Mouse (Mus musculus) C2C12 (cell line): Measurements from ENCODE around the gene Actr1b. TPM values are rescaled to one million over a fixed set of nuclear protein-coding genes. Genes with fewer than 3 reads are reported as not detected.

Source experiments
- H3K27me3 ChIP-seq: one replicate; pipeline ENCODE4 v1.6.1; 2011; ENCODE audit not compliant: control insufficient read depth, insufficient read depth, insufficient read length
- H3K36me3 ChIP-seq: one replicate; pipeline ENCODE4 v1.6.1; 2011; ENCODE audit not compliant: control insufficient read depth, insufficient read depth
- H3K4me3 ChIP-seq: one replicate; pipeline ENCODE4 v1.5.1; 2011; ENCODE audit warnings: mild to moderate bottlenecking, control low read depth; ENCODE audit not compliant: poor library complexity, insufficient read depth, severe bottlenecking
- H3K79me2 ChIP-seq: one replicate; pipeline ENCODE4 v1.6.1; 2011; ENCODE audit not compliant: control insufficient read depth, insufficient read depth
- H3K79me3 ChIP-seq: one replicate; pipeline ENCODE4 v1.6.1; 2011; ENCODE audit warnings: low read depth, control low read depth
- H3ac ChIP-seq: one replicate; pipeline ENCODE3; 2011; ENCODE audit warnings: low read depth; ENCODE audit not compliant: control insufficient read depth, insufficient read length
- CEBPB ChIP-seq: IDR thresholded peaks from one replicate; pipeline ENCODE4 v1.6.1; 2011; ENCODE audit warnings: low read depth, mild to moderate bottlenecking, control low read depth, moderate library complexity
- CTCF ChIP-seq: IDR thresholded peaks from one replicate; pipeline ENCODE4 v1.5.1; 2011; ENCODE audit not compliant: control insufficient read depth, insufficient read depth, insufficient read length
- FOSL1 ChIP-seq: IDR thresholded peaks from one replicate; pipeline ENCODE4 v1.8.0; 2011; ENCODE audit warnings: mild to moderate bottlenecking, low read length; ENCODE audit not compliant: poor library complexity, insufficient read depth, severe bottlenecking
- MAX ChIP-seq: IDR thresholded peaks from one replicate; pipeline ENCODE4 v1.6.1; 2011; ENCODE audit warnings: mild to moderate bottlenecking, control low read depth
- MYOD1 ChIP-seq: IDR thresholded peaks from one replicate; pipeline ENCODE4 v1.6.1; 2011; ENCODE audit warnings: low read depth; ENCODE audit not compliant: control insufficient read depth, insufficient read length
- MYOG ChIP-seq: IDR thresholded peaks from one replicate; pipeline ENCODE4 v1.6.1; 2011; ENCODE audit not compliant: control insufficient read depth, insufficient read length; ENCODE audit errors: extremely low read depth
- USF1 ChIP-seq: IDR thresholded peaks from one replicate; pipeline ENCODE4 v1.6.1; 2011; ENCODE audit warnings: low read depth, mild to moderate bottlenecking, control low read depth, moderate library complexity
- polyA plus RNA-seq: library from polyadenylated mRNA; unstranded; fragments of >200 nt; fragmentation: generic; extraction: Trizol; gene quantifications from one replicate; pipeline ENCODE4 v1.2.1, GENCODE M21; 2012; ENCODE audit warnings: missing spikeins

Actr1b gene
- polyA plus RNA-seq, 1 experiment = 106 TPM

- no peak overlapping the region for H3ac ChIP-seq
- TF ChIP-seq MYOG (no peak), MYOD1 (no peak), CTCF (peak; percentile 42), USF1 (no peak), CEBPB (no peak)
- H3K79me3 ChIP-seq = no peaks in the 10 kb centered on the region
- H3K4me3 ChIP-seq = no peak overlapping the region
- H3K79me2 ChIP-seq = no peaks in the 10 kb centered on the region
- peaks cover 5% of the 10 kb centered on the region for H3K27me3 ChIP-seq
- H3K36me3 ChIP-seq = no peaks in the 10 kb centered on the region
Measured at GRCm38 (mm10) chr1:36737300-36737699, 23.1 kb upstream of the Actr1b start.

GRCm38 (mm10) chr1:36724057-36724431 lies 9.8 kb upstream of the Actr1b start:
- TF ChIP-seq CTCF = no peak
- TF ChIP-seq MYOG = no peak
- TF ChIP-seq USF1 = no peak
- no peak for TF ChIP-seq MAX
- Histone ChIP-seq H3K36me3 (no peaks in the 10 kb centered on the region), H3K4me3 (no peak overlapping the region), H3ac (no peak overlapping the region), H3K79me2 (no peaks in the 10 kb centered on the region), H3K27me3 (peaks cover 20% of the 10 kb centered on the region), H3K79me3 (no peaks in the 10 kb centered on the region)

GRCm38 (mm10) chr1:36723146-36724056 lies 9.2 kb upstream of the Actr1b start:
- Histone ChIP-seq H3K79me3 (no peaks in the 10 kb centered on the region), H3ac (no peak overlapping the region), H3K36me3 (no peaks in the 10 kb centered on the region), H3K4me3 (no peak overlapping the region), H3K79me2 (no peaks in the 10 kb centered on the region), H3K27me3 (peaks cover 25% of the 10 kb centered on the region)
- no peak for TF ChIP-seq FOSL1
- no peak for TF ChIP-seq MYOG
- TF ChIP-seq USF1 = no peak

- Histone ChIP-seq H3K79me2 (no peaks in the 10 kb centered on the region), H3K36me3 (no peaks in the 10 kb centered on the region), H3K4me3 (no peak overlapping the region), H3K27me3 (peaks cover 42% of the 10 kb centered on the region), H3ac (no peak overlapping the region), H3K79me3 (no peaks in the 10 kb centered on the region)
- TF ChIP-seq FOSL1 (no peak), MAX (no peak), CTCF (no peak), MYOD1 (no peak), CEBPB (no peak), MYOG (no peak), USF1 (no peak)
Measured at GRCm38 (mm10) chr1:36718786-36719185, 4.6 kb upstream of the Actr1b start.

GRCm38 (mm10) chr1:36711104-36711503 lies 3.1 kb downstream of the Actr1b start:
- no peak overlapping the region for H3ac ChIP-seq
- TF ChIP-seq MYOD1 = no peak
- TF ChIP-seq USF1 = no peak
- TF ChIP-seq MAX = no peak
- no peak for TF ChIP-seq MYOG
- TF ChIP-seq FOSL1 = no peak
- peaks cover 27% of the 10 kb centered on the region for H3K79me3 ChIP-seq

GRCm38 (mm10) chr1:36709854-36710280 lies 4.4 kb downstream of the Actr1b start, which contains the start of gene 4933424G06Rik:
Gene 4933424G06Rik (plus strand): TSS chr1:36710149.
- Histone ChIP-seq H3K36me3 (peaks cover 16% of the 10 kb centered on the region), H3ac (peak within 1 kb of the TSS; percentile 93), H3K4me3 (peak within 1 kb of the TSS; percentile 90), H3K79me3 (peaks cover 27% of the 10 kb centered on the region), H3K27me3 (peaks cover 5% of the 10 kb centered on the region), H3K79me2 (peaks cover 33% of the 10 kb centered on the region)
- no peak for TF ChIP-seq CEBPB
- no peak for TF ChIP-seq MYOG
- TF ChIP-seq CTCF = no peak
- no peak for TF ChIP-seq MAX
- no peak for TF ChIP-seq FOSL1
- TF ChIP-seq USF1 = no peak
- no peak for TF ChIP-seq MYOD1

More at GRCm38 (mm10) chr1:36711104-36711503, 3.1 kb downstream of the Actr1b start:
- Histone ChIP-seq H3K36me3 (peaks cover 8% of the 10 kb centered on the region), H3K79me2 (peaks cover 33% of the 10 kb centered on the region), H3K27me3 (peaks cover 16% of the 10 kb centered on the region), H3K4me3 (no peak overlapping the region)
